Mouse (Mus musculus) gastrocnemius, postnatal 25 days (tissue): Measurements from ENCODE around the gene Tmem206. TPM values are rescaled to one million over a fixed set of nuclear protein-coding genes. Genes with fewer than 3 reads are reported as not detected.

Source experiments
- DNase-seq: peaks from one replicate; pipeline ENCODE4 v3.0.0; 2022
- long read RNA-seq, 2 experiments: library from polyadenylated mRNA; stranded (forward); transcript quantifications; one replicate each; pipeline ENCODE4 v2.0.0; 2021
- total RNA-seq, 2 experiments: library from RNA; stranded (reverse); gene quantifications; 1 replicate in 1 of 2; 2 replicates in 1 of 2; pipeline ENCODE4 v1.2.3; 2021

The Tmem206 gene
- total RNA-seq, result 1 to 10 TPM; 1.2 to 1.3 TPM
- long read RNA-seq, experiment 1, result 0 reads
- long read RNA-seq, experiment 2, partial matches to known transcripts, result 0 of 3 reads
- long read RNA-seq, experiment 2, other reads (novel, unspliced or antisense), result 0 of 3 reads

- DNase-seq, result peak; percentile 93
Observed at GRCm38 (mm10) chr1:191325726-191326232, at the start of gene Tmem206. Gene Tmem206 (plus strand): TSS chr1:191325912.

- no peak for DNase-seq
Observed at GRCm38 (mm10) chr1:191276181-191276580, 49.5 kb upstream of the Tmem206 start.

GRCm38 (mm10) chr1:191277549-191278059 is 48.1 kb upstream of the Tmem206 start:
- DNase-seq, result peak; percentile 46

GRCm38 (mm10) chr1:191278324-191278723 is 47.4 kb upstream of the Tmem206 start:
- no peak for DNase-seq

- no peak for DNase-seq
Observed at GRCm38 (mm10) chr1:191281171-191281570, 44.5 kb upstream of the Tmem206 start.

GRCm38 (mm10) chr1:191282319-191282718 is 43.4 kb upstream of the Tmem206 start:
- DNase-seq, result no peak

GRCm38 (mm10) chr1:191283110-191284040 is 42.3 kb upstream of the Tmem206 start:
- no peak for DNase-seq

- no peak for DNase-seq
Observed at GRCm38 (mm10) chr1:191284502-191284901, 41.2 kb upstream of the Tmem206 start.

GRCm38 (mm10) chr1:191288762-191289161 is 37.0 kb upstream of the Tmem206 start:
- no peak for DNase-seq

GRCm38 (mm10) chr1:191292348-191292747 is 33.4 kb upstream of the Tmem206 start:
- DNase-seq, result peak; percentile 66

- no peak for DNase-seq
Observed at GRCm38 (mm10) chr1:191293051-191293450, 32.7 kb upstream of the Tmem206 start.

- no peak for DNase-seq
Observed at GRCm38 (mm10) chr1:191293996-191294795, 31.5 kb upstream of the Tmem206 start.

GRCm38 (mm10) chr1:191295784-191296183 is 29.9 kb upstream of the Tmem206 start:
- DNase-seq, result no peak

- DNase-seq, result peak; percentile 55
Observed at GRCm38 (mm10) chr1:191296445-191296844, 29.3 kb upstream of the Tmem206 start.

GRCm38 (mm10) chr1:191298304-191298703 is 27.4 kb upstream of the Tmem206 start:
- no peak for DNase-seq

- DNase-seq, result peak; percentile 45
Observed at GRCm38 (mm10) chr1:191299215-191299942, 26.3 kb upstream of the Tmem206 start.

GRCm38 (mm10) chr1:191301903-191302302 is 23.8 kb upstream of the Tmem206 start:
- peak; percentile 36 for DNase-seq

- no peak for DNase-seq
Observed at GRCm38 (mm10) chr1:191303736-191304135, 22.0 kb upstream of the Tmem206 start.

- no peak for DNase-seq
Observed at GRCm38 (mm10) chr1:191304216-191304615, 21.5 kb upstream of the Tmem206 start.

GRCm38 (mm10) chr1:191305610-191306009 is 20.1 kb upstream of the Tmem206 start:
- no peak for DNase-seq

GRCm38 (mm10) chr1:191306316-191306715 is 19.4 kb upstream of the Tmem206 start:
- no peak for DNase-seq
